Mouse (Mus musculus) limb, embryonic 14.5 days (tissue): ENCODE results near the gene Elf4. TPM values are rescaled to one million over a fixed set of nuclear protein-coding genes. Genes with fewer than 3 reads are reported as not detected.
"Not testable (repeated sequence)": the region's sequence is repeated elsewhere in the genome, so short reads cannot be mapped to it uniquely, and the experiment has no call there.

Experiments
- ATAC-seq: fragments of 200-750 bp; cut with Nextera tagmentation; 2 replicates; pipeline ENCODE4 v1.8.0; 2017; ENCODE audit warnings: low read depth, moderate number of reproducible peaks, moderate TSS enrichment; ENCODE audit not compliant: low FRiP score
- DNase-seq: peaks from one replicate; pipeline ENCODE4 v3.0.0-alpha.2; 2015; ENCODE audit warnings: low spot score
- H3K27ac ChIP-seq: fragments of 300-500 bp; sonication (generic); replicated peaks from 2 replicates; pipeline ENCODE4 v1.5.1; 2014; ENCODE audit warnings: low read depth, mild to moderate bottlenecking, low read length, moderate library complexity, mixed read lengths
- H3K27me3 ChIP-seq: fragments of 300-500 bp; sonication (generic); 2 replicates; pipeline ENCODE4 v1.6.1; 2014; ENCODE audit warnings: low read length, mixed read lengths; ENCODE audit not compliant: control insufficient read depth, insufficient read depth
- H3K36me3 ChIP-seq: fragments of 300-500 bp; sonication (generic); 2 replicates; pipeline ENCODE4 v1.6.1; 2014; ENCODE audit warnings: mild to moderate bottlenecking, low read length, moderate library complexity, mixed read lengths; ENCODE audit not compliant: control insufficient read depth, insufficient read depth
- H3K4me1 ChIP-seq: fragments of 300-500 bp; sonication (generic); 2 replicates; pipeline ENCODE4 v1.6.1; 2014; ENCODE audit warnings: antibody characterized with exemption, low read length, mixed read lengths; ENCODE audit not compliant: control insufficient read depth, insufficient read depth
- H3K4me2 ChIP-seq: fragments of 300-500 bp; sonication (generic); replicated peaks from 2 replicates; pipeline ENCODE4 v1.6.1; 2014; ENCODE audit warnings: low read depth, mild to moderate bottlenecking, low read length, moderate library complexity; ENCODE audit not compliant: severe bottlenecking
- H3K4me3 ChIP-seq: fragments of 300-500 bp; sonication (generic); replicated peaks from 2 replicates; pipeline ENCODE4 v1.5.1; 2014; ENCODE audit warnings: low read length
- H3K9ac ChIP-seq: fragments of 300-500 bp; sonication (generic); 2 replicates; pipeline ENCODE4 v1.6.1; 2014; ENCODE audit warnings: mild to moderate bottlenecking, low read depth, low read length, moderate library complexity; ENCODE audit not compliant: severe bottlenecking
- H3K9me3 ChIP-seq: fragments of 300-500 bp; sonication (generic); 2 replicates; pipeline ENCODE4 v1.6.1; 2016; ENCODE audit warnings: low read length; ENCODE audit not compliant: control insufficient read depth
- POLR2A ChIP-seq: fragments of 200-500 bp; IDR thresholded peaks from 2 replicates; pipeline ENCODE4 v1.8.0; 2012; ENCODE audit warnings: inconsistent platforms, mild to moderate bottlenecking, moderate library complexity, borderline replicate concordance; ENCODE audit not compliant: insufficient read depth, insufficient read length; ENCODE audit errors: extremely low read depth
- WGBS: fragments of 180-500 bp; shearing (Covaris S2); extraction: QIAGEN DNeasy Blood & Tissue Kit; methylation state at CpG from one replicate; pipeline ENCODE4 v1.1.7; 2014; 5-methylcytosine and 5-hydroxymethylcytosine counted together
- polyA plus RNA-seq, 2 experiments: library from polyadenylated mRNA; depleted of rRNA in 1 of 2; stranded (reverse) in 1 of 2; unstranded in 1 of 2; fragments of >200 nt; fragmentation: Nextera tagmentation in 1 of 2; extraction: Ambion mirVana in 1 of 2; gene quantifications; 2 replicates each; pipeline versions ENCODE4 v1.2.1 to v1.2.3; 2012 to 2014

Gene Elf4
- polyA plus RNA-seq, 2 experiments: 11.1 to 24.3 TPM

- ATAC-seq (no peak), DNase-seq (no peak)
- Histone ChIP-seq H3K27ac (no peak overlapping the region), H3K4me3 (no peak overlapping the region), H3K4me1 (no peaks in the 10 kb centered on the region), H3K9ac (no peak overlapping the region), H3K27me3 (no peaks in the 10 kb centered on the region), H3K4me2 (no peak overlapping the region), H3K36me3 (no peaks in the 10 kb centered on the region), H3K9me3 (no peaks in the 10 kb centered on the region)
- 42% methylated on average over 4 of the region's 4 CpGs for WGBS
- TF ChIP-seq POLR2A: no peak
Measured at GRCm38 (mm10) chrX:48439036-48439435, 23.9 kb downstream of the Elf4 start.

GRCm38 (mm10) chrX:48436082-48436481 is 26.9 kb downstream of the Elf4 start:
- not testable (repeated sequence) for H3K4me2 ChIP-seq, H3K36me3 ChIP-seq, H3K9ac ChIP-seq, H3K9me3 ChIP-seq, ATAC-seq, H3K27ac ChIP-seq, DNase-seq, H3K4me1 ChIP-seq, H3K27me3 ChIP-seq, H3K4me3 ChIP-seq
- 86% methylated on average over 6 of the region's 7 CpGs for WGBS

- Histone ChIP-seq H3K36me3 (no peaks in the 10 kb centered on the region), H3K4me3 (no peak overlapping the region), H3K9me3 (no peaks in the 10 kb centered on the region), H3K4me2 (no peak overlapping the region), H3K4me1 (no peaks in the 10 kb centered on the region), H3K27me3 (no peaks in the 10 kb centered on the region), H3K9ac (no peak overlapping the region), H3K27ac (no peak overlapping the region)
- DNase-seq (no peak), ATAC-seq (no peak; the same call in 1 of the 2 replicates)
- 49% methylated on average over 9 of the region's 9 CpGs for WGBS
- no peak for TF ChIP-seq POLR2A
Measured at GRCm38 (mm10) chrX:48435477-48435900, 27.4 kb downstream of the Elf4 start.

- Histone ChIP-seq H3K4me2 (no peak overlapping the region), H3K4me1 (no peaks in the 10 kb centered on the region), H3K4me3 (no peak overlapping the region), H3K27ac (no peak overlapping the region), H3K36me3 (no peaks in the 10 kb centered on the region), H3K27me3 (no peaks in the 10 kb centered on the region), H3K9me3 (no peaks in the 10 kb centered on the region), H3K9ac (no peak overlapping the region)
- DNase-seq: no peak
- TF ChIP-seq POLR2A: no peak
- 100% methylated on average over 1 of the region's 1 CpGs for WGBS
- ATAC-seq: no peak
Measured at GRCm38 (mm10) chrX:48434251-48434650, 28.7 kb downstream of the Elf4 start.

GRCm38 (mm10) chrX:48433527-48433899 is 29.4 kb downstream of the Elf4 start:
- H3K4me3 ChIP-seq: no peak overlapping the region
- no peak for DNase-seq
- H3K9ac ChIP-seq: no peak overlapping the region
- no peak for TF ChIP-seq POLR2A
- no peak overlapping the region for H3K27ac ChIP-seq
- no peaks in the 10 kb centered on the region for H3K4me1 ChIP-seq
- no peaks in the 10 kb centered on the region for H3K36me3 ChIP-seq
- WGBS: 22% methylated on average over 5 of the region's 6 CpGs
- no peaks in the 10 kb centered on the region for H3K9me3 ChIP-seq
- no peaks in the 10 kb centered on the region for H3K27me3 ChIP-seq
- no peak for ATAC-seq
- H3K4me2 ChIP-seq: no peak overlapping the region
